Mouse (Mus musculus) ES-Bruce4 (cell line): ENCODE results near the gene Hivep3.

Source experiments
- CTCF ChIP-seq: IDR thresholded peaks from one replicate; pipeline ENCODE4 v1.8.1; 2011; ENCODE audit warnings: low read depth, low read length
- POLR2A ChIP-seq: IDR thresholded peaks from one replicate; pipeline ENCODE4 v1.8.1; 2011; ENCODE audit warnings: low read length; ENCODE audit not compliant: insufficient read depth

GRCm38 (mm10) chr4:120053026-120054005 lies 319.7 kb downstream of the Hivep3 start:
- TF ChIP-seq CTCF (no peak), POLR2A (no peak)
